Mouse (Mus musculus) embryonic fibroblast, embryonic 13.5 days (primary cell): Measurements from ENCODE around the gene Mss51.

Experiments
- CTCF ChIP-seq: IDR thresholded peaks from 2 replicates; pipeline ENCODE4 v1.5.1; 2011; ENCODE audit warnings: mild to moderate bottlenecking, control low read depth, low read length, moderate library complexity, borderline replicate concordance; ENCODE audit not compliant: insufficient read depth
- POLR2A ChIP-seq: IDR thresholded peaks from 2 replicates; pipeline ENCODE4 v1.6.1; 2011; ENCODE audit warnings: low read depth, mild to moderate bottlenecking, control low read depth, low read length, moderate library complexity

- TF ChIP-seq CTCF (no peak), POLR2A (no peak)
Measured at GRCm38 (mm10) chr14:20451765-20452331, 44.9 kb downstream of the Mss51 start, which contains the start of gene Cfap70.
